Mouse (Mus musculus) myocyte (in vitro differentiated cells): ENCODE results near the gene Zfp385c. TPM values are rescaled to one million over a fixed set of nuclear protein-coding genes. Genes with fewer than 3 reads are reported as not detected.

Source experiments
- H3K27me3 ChIP-seq: one replicate; pipeline ENCODE4 v1.6.1; 2011; ENCODE audit not compliant: control insufficient read depth, insufficient read depth, insufficient read length
- H3K36me3 ChIP-seq: one replicate; pipeline ENCODE4 v1.6.1; 2011; ENCODE audit not compliant: control insufficient read depth, insufficient read depth
- H3K4me2 ChIP-seq: one replicate; pipeline ENCODE4 v1.6.1; 2011; ENCODE audit warnings: low read depth, control low read depth
- H3K4me3 ChIP-seq: one replicate; pipeline ENCODE4 v1.5.1; 2011; ENCODE audit warnings: mild to moderate bottlenecking, control low read depth, moderate library complexity
- H3K79me2 ChIP-seq: one replicate; pipeline ENCODE4 v1.6.1; 2011; ENCODE audit not compliant: control insufficient read depth, insufficient read depth
- H3ac ChIP-seq: one replicate; pipeline ENCODE4 v1.6.1; 2011; ENCODE audit not compliant: control insufficient read depth, insufficient read length
- CEBPB ChIP-seq: IDR thresholded peaks from 2 replicates; pipeline ENCODE4 v1.6.1; 2011; ENCODE audit warnings: mild to moderate bottlenecking, moderate library complexity; ENCODE audit not compliant: poor library complexity, insufficient read depth, severe bottlenecking
- E2F4 ChIP-seq: IDR thresholded peaks from one replicate; pipeline ENCODE4 v1.6.1; 2011; ENCODE audit warnings: mild to moderate bottlenecking, control low read depth, moderate library complexity; ENCODE audit not compliant: insufficient read depth
- MAX ChIP-seq: IDR thresholded peaks from one replicate; pipeline ENCODE4 v1.6.1; 2011; ENCODE audit warnings: low read depth, mild to moderate bottlenecking, control low read depth
- MYOD1 ChIP-seq, 3 experiments: IDR thresholded peaks; one replicate each; pipeline ENCODE4 v1.6.1; 2011; ENCODE audit warnings: control low read depth in 2 of 3, low read depth in 2 of 3, mild to moderate bottlenecking in 2 of 3, moderate library complexity in 1 of 3; ENCODE audit not compliant: insufficient read length in 2 of 3, control insufficient read depth in 1 of 3
- MYOG ChIP-seq, 3 experiments: IDR thresholded peaks; one replicate each; pipeline ENCODE4 v1.6.1; 2011; ENCODE audit warnings: control low read depth in 2 of 3, low read depth in 2 of 3, mild to moderate bottlenecking in 2 of 3; ENCODE audit not compliant: insufficient read length in 2 of 3, control insufficient read depth in 1 of 3, insufficient read depth in 1 of 3
- POLR2A ChIP-seq: IDR thresholded peaks from one replicate; pipeline ENCODE4 v1.6.1; 2011; ENCODE audit warnings: low read depth, mild to moderate bottlenecking, control low read depth, moderate library complexity; ENCODE audit not compliant: insufficient read length
- POLR2AphosphoS2 ChIP-seq: IDR thresholded peaks from one replicate; pipeline ENCODE4 v1.6.1; 2011; ENCODE audit warnings: low read depth, control low read depth; ENCODE audit not compliant: insufficient read length
- REST ChIP-seq: IDR thresholded peaks from one replicate; pipeline ENCODE4 v1.6.1; 2011; ENCODE audit warnings: mild to moderate bottlenecking, control low read depth, moderate library complexity; ENCODE audit not compliant: insufficient read depth, insufficient read length
- SRF ChIP-seq: IDR thresholded peaks from one replicate; pipeline ENCODE4 v1.6.1; 2011; ENCODE audit warnings: low read depth; ENCODE audit not compliant: control insufficient read depth, insufficient read length
- TCF12 ChIP-seq: IDR thresholded peaks from one replicate; pipeline ENCODE4 v1.6.1; 2011; ENCODE audit warnings: mild to moderate bottlenecking, control low read depth; ENCODE audit not compliant: poor library complexity, insufficient read depth, severe bottlenecking
- TCF3 ChIP-seq: IDR thresholded peaks from one replicate; pipeline ENCODE4 v1.6.1; 2011; ENCODE audit warnings: low read depth, control low read depth; ENCODE audit not compliant: insufficient read length
- USF1 ChIP-seq: IDR thresholded peaks from one replicate; pipeline ENCODE4 v1.6.1; 2011; ENCODE audit warnings: low read depth, mild to moderate bottlenecking, control low read depth, moderate library complexity
- polyA plus RNA-seq: library from polyadenylated mRNA; unstranded; fragments of >200 nt; fragmentation: generic; extraction: Trizol; gene quantifications from one replicate; pipeline ENCODE4 v1.2.1, GENCODE M21; 2012; ENCODE audit warnings: missing spikeins

Zfp385c gene
- polyA plus RNA-seq, 1 experiment: 0.24 TPM

GRCm38 (mm10) chr11:100603813-100604212 is 88.4 kb downstream of the Zfp385c start:
- Histone ChIP-seq H3K4me2 (no peak overlapping the region), H3K36me3 (peaks cover 34% of the 10 kb centered on the region), H3K4me3 (no peak overlapping the region), H3K79me2 (peaks cover 85% of the 10 kb centered on the region), H3K27me3 (no peaks in the 10 kb centered on the region), H3ac (no peak overlapping the region)
- TF ChIP-seq TCF12: no peak
- no peak for TF ChIP-seq SRF
- TF ChIP-seq POLR2AphosphoS2: no peak
- TF ChIP-seq MYOD1 (IDR thresholded peaks at IDR 0.05; ENCODE audit: control insufficient read depth in 1 of 3, insufficient read length in 2 of 3, low read depth in 2 of 3): no peak
- no peak for TF ChIP-seq TCF3
- TF ChIP-seq REST: no peak
- TF ChIP-seq POLR2A: no peak
- TF ChIP-seq MAX: no peak
- no peak for TF ChIP-seq USF1
- no peak for TF ChIP-seq CEBPB
- no peak for TF ChIP-seq MYOG (IDR thresholded peaks at IDR 0.05; ENCODE audit: control insufficient read depth in 1 of 3, insufficient read depth in 1 of 3, insufficient read length in 2 of 3, low read depth in 2 of 3)
- no peak for TF ChIP-seq E2F4

- Histone ChIP-seq H3ac (no peak overlapping the region), H3K4me3 (no peak overlapping the region), H3K4me2 (no peak overlapping the region), H3K79me2 (peaks cover 78% of the 10 kb centered on the region), H3K36me3 (peaks cover 34% of the 10 kb centered on the region), H3K27me3 (no peaks in the 10 kb centered on the region)
- no peak for TF ChIP-seq MYOD1 (IDR thresholded peaks at IDR 0.05; ENCODE audit: control insufficient read depth in 1 of 3, insufficient read length in 2 of 3, low read depth in 2 of 3)
- TF ChIP-seq USF1: no peak
- TF ChIP-seq TCF12: no peak
- TF ChIP-seq REST: no peak
- no peak for TF ChIP-seq E2F4
- TF ChIP-seq CEBPB: no peak
- TF ChIP-seq MYOG (IDR thresholded peaks at IDR 0.05; ENCODE audit: control insufficient read depth in 1 of 3, insufficient read depth in 1 of 3, insufficient read length in 2 of 3, low read depth in 2 of 3): no peak
- TF ChIP-seq POLR2AphosphoS2: no peak
- TF ChIP-seq TCF3: no peak
- TF ChIP-seq MAX: no peak
- TF ChIP-seq POLR2A: no peak
- no peak for TF ChIP-seq SRF
These were observed 89.1 kb downstream of the Zfp385c start for GRCm38 (mm10) chr11:100603155-100603554.

GRCm38 (mm10) chr11:100601372-100601771 is 90.9 kb downstream of the Zfp385c start:
- TF ChIP-seq USF1: no peak
- no peak for TF ChIP-seq E2F4
- no peak for TF ChIP-seq POLR2A
- TF ChIP-seq TCF12: no peak
- TF ChIP-seq REST: no peak
- no peak for TF ChIP-seq TCF3
- no peak for TF ChIP-seq MAX
- no peak for TF ChIP-seq POLR2AphosphoS2
- no peak for TF ChIP-seq SRF
- H3ac ChIP-seq: no peak overlapping the region

GRCm38 (mm10) chr11:100598074-100598473 is 94.2 kb downstream of the Zfp385c start:
- TF ChIP-seq MYOD1 (IDR thresholded peaks at IDR 0.05; ENCODE audit: control insufficient read depth in 1 of 3, insufficient read length in 2 of 3, low read depth in 2 of 3) (no peak), CEBPB (no peak), MYOG (IDR thresholded peaks at IDR 0.05; ENCODE audit: control insufficient read depth in 1 of 3, insufficient read depth in 1 of 3, insufficient read length in 2 of 3, low read depth in 2 of 3) (no peak), REST (no peak), E2F4 (no peak), MAX (no peak), POLR2A (no peak), SRF (no peak), TCF12 (no peak), USF1 (no peak), TCF3 (no peak), POLR2AphosphoS2 (no peak)
- H3K4me2 ChIP-seq: no peak overlapping the region

More at GRCm38 (mm10) chr11:100601372-100601771, 90.9 kb downstream of the Zfp385c start:
- H3K79me2 ChIP-seq: peaks cover 60% of the 10 kb centered on the region
- H3K4me3 ChIP-seq: no peak overlapping the region
- no peak overlapping the region for H3K4me2 ChIP-seq
- peaks cover 50% of the 10 kb centered on the region for H3K36me3 ChIP-seq
- no peaks in the 10 kb centered on the region for H3K27me3 ChIP-seq

GRCm38 (mm10) chr11:100595533-100595932 is 96.7 kb downstream of the Zfp385c start:
- Histone ChIP-seq H3K4me3 (no peak overlapping the region), H3ac (no peak overlapping the region), H3K4me2 (no peak overlapping the region), H3K27me3 (no peaks in the 10 kb centered on the region), H3K36me3 (peaks cover 83% of the 10 kb centered on the region), H3K79me2 (peaks cover 3% of the 10 kb centered on the region)
- no peak for TF ChIP-seq TCF3
- no peak for TF ChIP-seq MYOD1 (IDR thresholded peaks at IDR 0.05; ENCODE audit: control insufficient read depth in 1 of 3, insufficient read length in 2 of 3, low read depth in 2 of 3)
- TF ChIP-seq MAX: no peak

More at GRCm38 (mm10) chr11:100598074-100598473, 94.2 kb downstream of the Zfp385c start:
- Histone ChIP-seq H3K27me3 (no peaks in the 10 kb centered on the region), H3ac (no peak overlapping the region), H3K36me3 (peaks cover 71% of the 10 kb centered on the region), H3K79me2 (peaks cover 29% of the 10 kb centered on the region), H3K4me3 (no peak overlapping the region)
